Comparison of ENCODE assay signal across 20 mouse cellular contexts in genomic region chr12:95533888-95534639, GRCm38 (mm10).
"Had no signal": no experiment of that assay in that cellular context is flagged by ENCODE, and none has a peak within 500 bp of the region (broad histone marks: within the 10 kb centered on the region; RNA-seq: fewer than 3 reads in every experiment).

No protein-coding gene starts in this region.

- H3K9me3 ChIP-seq: limb, embryonic 10.5 days; limb, embryonic 13.5 days; liver, embryonic 12.5 days; liver, embryonic 15.5 days; lung, embryonic 15.5 days; midbrain, embryonic 12.5 days; midbrain, embryonic 15.5 days; neural tube, embryonic 13.5 days had no signal

- H3K4me1 ChIP-seq: limb, embryonic 10.5 days; liver, embryonic 12.5 days; liver, embryonic 15.5 days; lung, embryonic 15.5 days; midbrain, embryonic 12.5 days; midbrain, embryonic 15.5 days; neural tube, embryonic 13.5 days had no signal

- ATAC-seq: liver, embryonic 12.5 days; midbrain, embryonic 15.5 days had no signal

- H3K27ac ChIP-seq: layer of hippocampus, adult 2 months; limb, embryonic 10.5 days; limb, embryonic 13.5 days; liver, embryonic 12.5 days; liver, embryonic 15.5 days; lung, embryonic 15.5 days; midbrain, embryonic 12.5 days; midbrain, embryonic 15.5 days; neural tube, embryonic 13.5 days had no signal

- H3K4me2 ChIP-seq: limb, embryonic 13.5 days; liver, embryonic 12.5 days; liver, embryonic 15.5 days; lung, embryonic 15.5 days; midbrain, embryonic 12.5 days; midbrain, embryonic 15.5 days; neural tube, embryonic 13.5 days had no signal

- H3K36me3 ChIP-seq: limb, embryonic 10.5 days; limb, embryonic 13.5 days; liver, embryonic 12.5 days; liver, embryonic 15.5 days; lung, embryonic 15.5 days; midbrain, embryonic 12.5 days; midbrain, embryonic 15.5 days; neural tube, embryonic 13.5 days had no signal

- H3K9ac ChIP-seq: limb, embryonic 13.5 days; liver, embryonic 12.5 days; liver, embryonic 15.5 days; lung, embryonic 15.5 days; midbrain, embryonic 12.5 days; midbrain, embryonic 15.5 days; neural tube, embryonic 13.5 days had no signal

- H3K27me3 ChIP-seq: limb, embryonic 13.5 days; liver, embryonic 12.5 days; liver, embryonic 15.5 days; lung, embryonic 15.5 days; midbrain, embryonic 12.5 days; midbrain, embryonic 15.5 days; neural tube, embryonic 13.5 days had no signal

- H3K4me3 ChIP-seq: layer of hippocampus, adult 2 months; limb, embryonic 10.5 days; limb, embryonic 13.5 days; liver, embryonic 12.5 days; liver, embryonic 15.5 days; lung, embryonic 15.5 days; midbrain, embryonic 12.5 days; midbrain, embryonic 15.5 days; neural tube, embryonic 13.5 days had no signal

- DNase-seq: kidney, adult 18-20 months; kidney, postnatal 14 days; layer of hippocampus, adult 9-11 months; liver; lung, adult 18-20 months; lung, postnatal 10 days; lung, postnatal 4 days; right cerebral cortex, adult 18-20 months; right cerebral cortex, postnatal 14 days; right cerebral cortex, postnatal 4 days; thymus, postnatal 25 days had no signal
